Mouse (Mus musculus): Measurements from ENCODE around the gene Pde1c.
"Not testable (repeated sequence)": the region's sequence is repeated elsewhere in the genome, so short reads cannot be mapped to it uniquely, and the experiment has no call there.

Pde1c gene

DNA sequence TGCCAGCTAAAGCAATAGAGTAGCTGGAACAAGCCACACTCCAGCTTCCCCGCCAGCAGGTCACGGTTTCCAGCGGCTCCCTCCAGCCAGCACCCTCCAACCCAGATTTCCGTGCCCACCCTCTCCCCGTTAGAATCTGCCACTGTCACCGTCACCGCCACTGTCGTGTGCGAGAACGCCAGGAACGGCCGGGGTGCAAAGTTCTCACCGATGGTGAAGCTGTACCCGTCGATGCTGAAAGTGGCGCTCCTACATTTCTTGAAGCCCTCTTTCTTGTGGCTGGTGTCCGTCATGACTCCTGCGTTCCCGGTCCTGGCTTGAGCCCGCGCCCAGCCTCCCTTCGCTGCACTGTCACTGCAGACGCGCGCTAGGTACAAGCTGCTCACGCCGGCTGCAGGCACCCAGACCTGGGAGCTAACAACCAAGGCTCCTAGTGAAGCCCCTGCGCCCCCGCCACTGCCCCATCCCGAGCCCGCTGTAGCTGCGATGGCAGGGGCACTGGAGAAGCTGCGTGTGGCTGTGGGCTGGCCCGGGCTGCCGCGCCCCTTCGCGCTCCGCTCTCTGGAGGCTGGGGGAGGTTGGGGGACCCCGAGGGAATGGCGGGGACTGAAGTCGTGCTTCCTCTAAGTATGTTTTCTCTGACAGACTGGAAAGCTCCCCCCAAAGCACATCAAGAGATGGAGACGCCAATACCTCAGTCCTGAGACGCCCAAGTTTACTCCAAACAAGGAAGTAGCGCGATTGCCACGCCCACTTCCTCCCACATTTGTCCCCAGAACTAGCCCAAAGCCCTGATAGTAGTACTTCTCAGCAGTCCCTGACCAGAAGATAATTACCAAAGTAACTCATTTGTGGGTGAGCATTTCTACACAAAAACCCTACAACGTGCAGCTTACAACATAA, at the start of gene Pde1c:
TSS of gene Pde1c (minus strand) at position 634 of the 903 bp plus-strand sequence.
- peak; percentile 64 for DNase-seq

DNA sequence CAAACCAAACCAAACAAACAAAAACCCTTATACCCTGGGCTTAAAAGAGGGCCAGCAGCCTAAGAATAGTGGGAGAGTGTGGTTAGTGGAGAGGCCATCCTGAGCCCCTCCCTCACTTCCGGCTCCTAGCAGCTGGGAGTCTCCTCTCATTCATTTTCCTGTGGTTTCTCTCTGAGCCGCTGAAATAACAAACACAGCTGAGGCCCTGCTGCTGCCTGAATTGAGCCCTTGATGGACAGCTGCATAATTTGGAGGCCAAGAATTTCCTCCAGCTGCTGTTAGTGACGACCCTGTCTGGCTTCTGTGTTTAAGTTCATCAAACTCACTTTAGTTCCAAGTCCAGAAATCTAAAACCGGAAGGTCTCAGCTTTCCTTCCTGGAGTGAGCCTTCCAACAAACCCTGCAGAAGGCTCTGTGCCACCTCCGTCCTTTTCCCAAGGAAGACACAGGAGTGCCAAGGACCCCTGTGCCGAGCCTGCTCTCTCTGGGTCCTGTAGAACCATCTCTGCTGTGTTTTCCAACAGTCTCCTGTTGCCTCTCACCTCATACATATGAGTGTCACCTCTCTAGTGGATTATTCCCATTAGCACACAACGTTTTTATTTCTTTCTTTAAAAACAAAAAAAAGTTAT, 48.2 kb upstream of the Pde1c start:
- peak; percentile 16 for DNase-seq

DNA sequence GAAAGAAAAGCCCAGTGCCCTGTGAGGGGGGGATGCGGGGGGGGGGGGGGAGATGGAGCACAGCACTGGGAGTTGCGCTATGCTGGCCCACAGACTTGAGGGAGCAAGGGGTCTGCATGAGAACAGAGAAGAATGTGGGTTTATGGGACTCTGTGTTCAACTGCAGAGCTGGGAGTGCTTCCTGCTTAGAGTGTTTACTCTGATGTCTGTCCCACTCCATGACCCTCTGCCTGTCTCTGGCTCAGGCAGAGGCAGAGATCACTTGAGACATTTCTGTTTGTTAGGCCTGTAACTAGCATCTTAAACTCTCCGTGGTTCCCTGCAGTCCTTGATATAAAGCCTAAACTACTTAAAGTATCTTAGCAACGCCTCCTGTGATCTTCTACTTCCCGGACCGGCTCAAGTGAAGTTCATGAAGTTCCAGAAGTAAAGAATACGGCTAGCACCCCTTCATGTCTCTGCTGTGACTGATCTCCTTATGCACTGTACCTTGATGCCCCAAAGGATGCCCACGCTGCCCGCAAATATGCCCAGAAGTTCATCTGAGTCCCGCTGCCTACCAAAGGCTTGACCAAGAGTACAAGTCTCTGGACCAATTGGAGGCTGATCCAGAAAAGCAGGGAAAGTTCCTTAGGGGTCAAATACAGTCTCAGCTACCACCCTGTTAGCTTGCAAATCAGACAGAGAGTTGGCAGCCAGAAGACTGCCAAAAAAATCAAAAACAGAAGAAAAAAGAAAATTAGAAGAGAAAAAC, 47.5 kb upstream of the Pde1c start:
- no peak for DNase-seq

DNA sequence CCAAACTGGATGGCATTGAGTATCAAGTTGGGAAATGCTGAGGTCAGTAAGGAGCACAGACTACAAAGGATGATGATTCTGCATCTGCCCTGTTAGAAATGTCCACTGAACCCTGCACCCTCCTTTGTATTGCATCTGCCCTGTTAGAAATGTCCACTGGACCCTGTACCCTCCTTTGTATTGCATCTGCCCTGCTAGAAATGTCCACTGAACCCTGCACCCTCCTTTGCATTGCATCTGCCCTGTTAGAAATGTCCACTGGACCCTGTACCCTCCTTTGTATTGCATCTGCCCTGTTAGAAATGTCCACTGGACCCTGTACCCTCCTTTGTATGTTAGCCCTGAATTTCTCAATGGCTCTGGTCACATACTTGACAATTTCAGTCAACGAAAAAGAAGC, 40.6 kb upstream of the Pde1c start:
- DNase-seq = not testable (repeated sequence)

DNA sequence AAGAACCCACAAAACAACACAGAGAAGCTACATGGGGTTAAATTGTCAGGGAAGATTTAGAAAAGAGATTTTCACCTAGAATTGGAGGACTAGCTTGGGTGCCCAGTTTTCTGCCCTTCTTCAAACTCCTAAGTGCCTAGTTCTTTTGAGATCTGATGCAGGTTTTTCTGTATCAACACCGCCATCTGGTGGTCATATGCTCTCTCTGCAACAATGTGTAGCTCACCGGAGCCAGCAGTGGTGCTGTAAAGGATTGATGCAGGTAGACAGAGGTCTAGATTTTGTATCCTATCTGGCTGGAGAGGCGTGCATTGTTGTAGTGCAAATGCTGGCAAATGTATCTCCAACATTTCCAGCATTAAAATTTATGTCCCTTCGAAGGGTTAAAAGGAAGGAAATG, 39.4 kb upstream of the Pde1c start:
- DNase-seq = peak; percentile 63

DNA sequence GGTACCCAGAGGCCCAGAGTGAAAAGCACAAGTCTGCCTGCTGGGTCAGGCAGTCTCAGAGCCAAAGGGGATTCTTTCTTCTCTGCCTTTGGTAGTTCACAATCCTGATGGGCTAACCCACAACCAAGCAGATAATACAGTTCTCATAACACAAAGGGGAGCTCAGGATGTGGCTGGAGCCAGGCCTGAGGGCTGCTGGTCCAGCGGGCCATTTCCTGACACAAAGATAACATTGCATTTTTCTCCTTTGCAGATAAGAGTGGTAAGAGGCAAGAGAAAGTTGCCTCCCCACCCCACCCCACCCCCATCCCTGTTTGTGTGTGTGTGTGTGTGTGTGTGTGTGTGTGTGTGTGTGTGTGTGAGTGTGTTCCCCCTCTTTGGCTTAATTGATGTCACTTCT, 10.7 kb upstream of the Pde1c start:
- no peak for DNase-seq

DNA sequence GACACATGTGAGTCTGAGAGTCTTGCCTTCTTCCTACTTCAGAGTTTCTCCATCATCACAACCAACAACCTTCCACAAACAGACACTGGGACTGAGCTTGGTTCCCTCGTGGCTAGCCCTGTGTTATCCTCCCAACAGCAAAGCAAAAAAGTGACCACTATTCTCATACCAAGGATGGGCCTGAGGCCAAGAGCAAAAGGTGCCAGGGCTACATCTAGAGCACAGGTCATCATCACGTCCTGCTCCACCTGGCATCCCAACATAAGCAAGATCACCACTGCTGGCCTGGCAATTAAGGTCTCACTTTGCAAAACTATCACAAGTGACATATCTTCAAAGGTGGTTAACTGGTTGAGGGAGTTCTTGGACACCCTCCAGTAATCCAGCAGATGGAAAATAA, 8.0 kb downstream of the Pde1c start:
- no peak for DNase-seq

DNA sequence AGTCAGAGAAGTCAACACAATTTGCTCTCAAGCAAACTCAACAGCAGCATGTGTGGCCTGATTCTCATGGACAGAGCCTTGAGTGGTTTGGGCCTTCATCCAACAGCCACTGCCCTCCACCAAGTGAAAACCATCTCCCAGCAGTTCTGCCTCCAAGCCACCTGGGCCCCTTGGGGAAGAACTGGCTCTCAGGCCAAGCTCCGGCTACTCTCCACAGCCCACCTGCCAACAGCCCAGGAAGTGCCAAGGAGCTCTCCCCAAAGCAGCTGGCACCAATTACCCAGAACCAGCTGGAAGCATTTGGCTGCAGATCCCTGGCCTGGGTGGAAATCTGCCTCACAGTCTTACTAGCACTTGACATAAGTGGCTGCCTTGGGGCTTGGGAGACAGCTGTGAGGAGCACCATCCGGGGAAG, 8.4 kb downstream of the Pde1c start:
- DNase-seq = no peak

DNA sequence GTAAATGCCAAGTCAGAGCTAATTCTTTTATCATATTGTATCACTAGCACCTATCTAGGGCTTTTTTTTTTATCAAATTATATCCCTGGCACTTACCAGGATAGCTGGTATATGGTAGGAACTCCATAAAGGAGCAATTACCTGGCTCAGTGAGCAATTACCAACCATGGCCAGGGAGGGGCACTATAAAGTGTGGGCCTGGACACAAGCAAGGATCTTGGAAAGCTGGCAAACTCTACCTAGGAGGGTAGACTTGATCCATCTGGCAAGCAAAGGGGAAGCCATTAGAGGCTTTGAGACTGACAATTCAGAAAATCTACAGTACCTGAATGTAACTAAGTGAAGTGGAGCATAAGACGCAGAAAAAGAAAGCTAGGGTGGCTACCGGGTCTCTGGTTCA, 10.2 kb downstream of the Pde1c start:
- DNase-seq = no peak

DNA sequence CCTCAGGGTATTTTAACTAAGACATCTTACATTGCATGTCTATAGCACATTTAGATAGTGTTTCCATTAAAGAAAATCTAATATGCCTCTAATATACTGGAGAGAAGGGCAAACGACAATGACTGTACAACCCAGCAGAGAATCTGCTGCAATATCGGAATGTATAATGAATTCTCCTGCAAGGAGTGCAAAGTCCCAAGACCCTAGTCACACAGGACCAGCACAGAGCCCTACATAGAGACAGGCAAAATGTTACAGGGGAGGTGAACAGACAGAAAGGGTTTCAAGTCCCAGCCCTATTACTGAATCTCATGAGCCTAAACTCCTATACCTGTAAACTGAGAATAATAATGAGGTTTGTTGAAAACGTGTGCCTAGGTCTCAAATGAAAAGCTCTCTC, 13.1 kb downstream of the Pde1c start:
- no peak for DNase-seq

DNA sequence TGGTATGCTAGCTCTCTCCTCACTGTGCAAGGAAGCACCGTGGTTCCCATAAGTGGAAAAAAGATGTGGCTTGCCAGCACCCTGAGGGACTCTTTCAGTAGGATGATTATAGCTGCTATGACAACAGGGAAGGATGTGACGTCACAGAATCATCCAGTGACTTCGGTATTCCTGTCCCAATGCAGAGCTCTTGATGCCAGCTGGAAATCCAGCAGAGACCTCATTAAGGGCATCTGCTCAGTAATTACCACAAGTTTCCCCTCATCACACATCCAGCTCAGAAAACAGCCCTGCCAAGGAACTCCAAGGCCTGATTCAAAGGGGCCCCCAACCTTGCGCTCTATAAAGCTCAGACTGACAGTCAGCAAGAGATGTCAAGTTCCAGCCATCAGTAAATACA, 13.5 kb downstream of the Pde1c start:
- DNase-seq = no peak

DNA sequence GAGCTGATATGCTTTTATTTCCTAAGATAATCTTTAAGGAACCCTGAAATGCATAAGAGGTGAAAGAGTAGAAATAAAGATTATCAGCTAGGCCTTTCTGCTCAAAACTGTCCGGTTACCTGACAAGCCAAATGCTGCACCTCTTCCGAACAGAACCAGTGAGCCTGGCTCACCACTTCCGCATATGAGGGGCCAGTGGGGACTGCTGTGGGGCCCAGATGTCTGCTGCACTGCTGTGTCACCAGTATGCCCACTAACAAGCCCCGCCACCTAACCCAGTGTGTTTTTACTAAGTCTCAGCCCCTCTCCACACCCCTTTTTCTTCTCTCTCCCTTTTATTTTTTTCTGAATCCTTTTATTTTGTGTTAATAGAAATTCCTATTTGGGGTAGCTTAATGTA, 17.9 kb downstream of the Pde1c start:
- no peak for DNase-seq

DNA sequence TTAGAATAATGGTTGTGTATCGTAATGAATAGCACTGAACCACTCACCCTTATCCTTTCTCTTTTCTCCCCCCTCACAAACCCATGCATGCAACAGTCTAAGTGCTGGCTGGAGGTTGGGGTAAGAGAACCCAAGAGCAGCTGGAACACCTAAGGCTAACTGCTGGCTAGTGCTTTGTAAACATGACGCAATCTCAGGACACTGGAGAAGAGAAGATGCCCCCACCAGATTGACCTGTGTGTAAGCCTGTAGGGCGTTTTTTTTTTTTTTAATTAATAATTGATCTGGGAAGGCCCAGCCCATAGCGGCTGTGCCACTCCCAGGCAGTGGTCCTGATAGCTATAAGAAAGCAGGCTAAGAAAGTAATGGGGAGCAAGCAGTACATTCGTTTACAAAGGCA, 28.7 kb downstream of the Pde1c start:
- DNase-seq = no peak

DNA sequence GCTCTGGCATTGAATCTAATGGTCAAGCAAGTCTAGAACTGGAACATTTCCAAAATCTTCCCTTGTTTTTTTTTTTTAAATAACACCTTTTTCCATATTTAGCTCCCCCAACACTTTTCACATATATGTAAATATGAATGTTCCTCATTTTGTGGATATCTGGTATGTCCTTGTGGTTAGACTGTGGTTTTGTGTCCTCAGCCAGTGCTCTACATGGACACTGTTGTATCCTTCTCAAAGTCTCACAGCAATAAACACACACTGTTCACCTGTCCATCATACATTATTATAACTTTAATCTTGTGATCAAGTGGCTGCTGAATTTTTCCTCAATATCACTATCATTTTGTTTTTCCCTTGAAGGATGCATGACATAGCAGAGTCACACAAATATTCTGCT, 34.2 kb downstream of the Pde1c start:
- no peak for DNase-seq

DNA sequence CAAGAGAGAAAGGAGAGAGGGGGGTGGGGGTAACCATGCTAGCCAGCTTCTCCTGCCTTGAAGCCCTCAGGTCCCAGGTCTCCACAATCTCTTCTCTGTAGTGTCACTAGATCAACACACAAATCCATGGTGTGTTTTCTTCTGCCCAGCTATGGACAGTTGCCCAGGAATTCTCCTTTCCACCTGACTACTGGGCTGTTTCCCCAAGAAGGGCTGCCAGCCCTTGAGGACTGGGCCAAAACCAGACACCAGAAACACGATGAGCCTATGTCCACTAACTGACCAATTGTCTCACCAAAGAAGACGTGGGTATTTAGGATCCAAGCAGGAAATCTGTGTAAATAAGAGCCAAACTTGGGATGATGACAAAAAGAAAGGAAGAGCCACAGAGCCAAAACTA, 36.6 kb downstream of the Pde1c start:
- no peak for DNase-seq

DNA sequence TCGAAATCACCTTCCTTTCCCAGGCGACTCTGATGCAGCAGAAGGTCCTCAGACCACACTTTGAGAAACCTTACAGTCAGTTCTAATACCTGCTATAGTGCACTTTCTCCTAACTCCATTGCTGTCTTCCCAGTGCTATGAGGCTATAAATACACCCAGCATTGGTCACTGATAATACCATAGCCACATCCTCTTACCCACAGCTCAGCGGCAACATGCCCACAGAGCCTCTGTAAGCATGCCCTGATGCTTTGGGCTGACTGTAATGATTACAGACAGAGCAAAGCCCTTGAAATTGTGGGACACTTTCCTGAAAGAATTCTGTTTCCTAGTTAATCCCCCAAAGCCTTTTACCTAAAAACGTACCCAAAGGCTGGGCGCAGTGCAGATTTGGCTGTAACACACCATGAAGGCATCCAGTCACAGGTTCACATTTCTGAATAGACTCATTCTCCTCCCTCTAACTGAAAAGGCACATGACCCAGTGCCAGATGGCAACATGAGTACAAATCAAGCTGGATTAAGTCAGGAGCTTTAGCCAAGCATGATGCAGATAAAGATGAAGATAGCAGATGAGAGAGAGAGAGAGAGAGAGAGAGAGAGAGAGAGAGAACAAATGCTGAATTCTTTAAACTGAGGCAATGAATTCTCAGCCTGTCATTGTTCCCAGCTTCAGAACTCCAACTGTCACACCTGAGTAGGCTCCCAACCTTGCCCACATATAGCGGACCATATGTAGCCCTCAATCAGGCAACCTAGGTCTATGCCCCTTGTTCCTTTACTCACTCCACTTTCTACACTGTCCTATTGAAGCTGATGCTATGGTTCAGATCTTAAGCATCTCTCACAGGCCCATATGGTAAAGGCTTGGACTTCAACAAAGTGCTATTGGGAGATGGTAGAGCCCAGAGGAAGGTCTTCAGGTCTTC, 44.7 kb downstream of the Pde1c start:
- no peak for DNase-seq

DNA sequence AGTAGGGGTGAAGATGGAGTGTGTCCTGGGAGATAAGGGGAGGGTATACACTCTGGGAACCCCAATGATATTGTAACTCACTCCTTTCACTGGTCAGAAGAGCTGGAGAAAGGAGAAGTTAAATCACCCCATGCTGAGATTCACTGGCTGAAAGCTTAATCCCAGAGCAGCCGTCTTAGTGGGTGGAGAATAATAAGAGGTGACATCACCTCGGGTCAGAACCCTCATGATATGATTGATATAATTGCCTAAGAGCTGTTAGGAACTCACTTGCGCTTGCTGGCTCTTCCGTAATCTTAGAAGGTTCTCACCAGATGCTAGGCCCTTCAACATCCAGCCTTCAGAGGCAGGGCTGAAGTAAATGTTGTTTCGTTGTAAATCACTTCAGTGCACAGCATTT, 79.7 kb downstream of the Pde1c start:
- no peak for DNase-seq

DNA sequence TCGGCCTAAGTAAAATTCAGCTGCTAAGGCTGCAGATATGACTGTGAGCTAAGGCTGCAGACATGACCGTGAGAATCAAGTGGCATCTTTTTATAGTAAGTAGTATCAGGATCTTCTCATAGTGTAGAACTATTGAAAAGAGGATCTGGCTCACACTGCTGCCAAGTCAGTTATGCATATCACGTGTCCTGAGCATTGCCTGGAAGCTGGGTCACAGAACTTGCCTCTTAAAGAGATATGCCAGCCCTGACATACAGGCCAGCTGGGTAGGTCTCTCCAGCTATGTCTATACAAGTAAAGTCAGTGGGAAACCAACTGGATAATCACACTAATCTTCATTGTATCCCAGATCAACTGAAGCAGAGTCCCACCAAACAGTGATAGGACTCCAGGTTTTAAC, 83.8 kb downstream of the Pde1c start:
- no peak for DNase-seq

DNA sequence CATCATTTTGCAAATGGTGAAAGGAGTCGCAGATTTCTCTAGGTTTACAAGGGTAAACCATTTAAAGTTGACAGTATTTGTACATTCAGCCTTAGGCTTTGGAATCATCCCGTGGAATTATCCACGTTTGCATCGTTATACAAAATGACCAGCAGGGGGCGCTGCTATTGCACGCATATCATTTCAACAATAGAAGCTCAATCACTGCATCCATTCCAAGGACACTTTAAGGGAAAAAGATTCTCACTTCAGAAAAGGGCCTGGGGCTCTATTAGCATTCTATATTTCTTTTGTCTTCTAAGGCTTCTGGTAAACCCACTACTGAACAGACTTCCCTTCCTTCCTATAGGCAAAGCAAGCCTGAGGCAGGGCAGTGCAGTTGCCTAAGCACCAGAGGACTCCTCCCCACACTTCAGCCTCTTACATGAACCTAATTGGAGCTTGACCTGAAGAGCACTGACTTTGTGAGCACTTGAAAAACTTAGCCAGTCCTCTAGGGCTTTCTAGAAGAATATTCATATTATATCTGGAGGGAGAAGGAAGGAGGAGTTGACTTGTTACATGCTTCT, 87.9 kb downstream of the Pde1c start:
- peak; percentile 58 for DNase-seq

DNA sequence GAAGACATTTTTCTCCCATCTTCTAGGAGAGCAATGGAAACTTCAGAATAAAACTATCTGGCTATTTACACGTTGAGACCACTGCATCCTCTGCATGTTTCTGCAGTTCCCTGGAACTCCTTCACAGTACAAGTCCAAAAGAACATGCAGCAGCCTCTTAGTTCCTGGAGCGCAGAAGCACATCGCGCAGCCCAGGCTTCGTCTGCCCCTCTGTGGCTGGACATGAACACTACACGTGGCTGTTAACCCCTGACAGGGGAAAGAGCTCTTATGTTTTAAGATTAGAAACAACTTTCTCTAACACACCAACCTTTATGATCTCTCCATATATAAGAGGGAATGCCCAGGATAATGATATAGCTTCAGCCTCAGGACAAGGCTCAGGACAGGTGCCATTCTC, 92.3 kb downstream of the Pde1c start:
- no peak for DNase-seq

DNA sequence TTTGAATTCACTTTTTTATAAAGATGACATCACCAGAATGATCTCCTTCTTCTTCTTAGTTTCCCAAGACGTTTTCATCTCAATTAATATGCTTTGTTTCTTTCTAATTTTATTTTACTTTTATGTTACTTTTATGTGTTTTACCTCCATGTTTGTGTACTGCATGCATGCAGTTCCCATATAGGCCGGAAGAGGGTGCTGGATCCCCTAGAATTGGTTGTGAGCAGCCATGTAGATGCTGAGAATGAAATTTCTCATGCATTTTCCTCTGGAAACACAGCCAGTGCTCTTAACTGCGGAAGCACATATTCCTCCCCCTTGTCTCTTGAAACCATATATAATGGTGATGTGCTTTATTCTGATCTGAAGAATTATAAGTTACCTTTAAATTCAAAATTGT, 110.8 kb downstream of the Pde1c start:
- DNase-seq = peak; percentile 55

DNA sequence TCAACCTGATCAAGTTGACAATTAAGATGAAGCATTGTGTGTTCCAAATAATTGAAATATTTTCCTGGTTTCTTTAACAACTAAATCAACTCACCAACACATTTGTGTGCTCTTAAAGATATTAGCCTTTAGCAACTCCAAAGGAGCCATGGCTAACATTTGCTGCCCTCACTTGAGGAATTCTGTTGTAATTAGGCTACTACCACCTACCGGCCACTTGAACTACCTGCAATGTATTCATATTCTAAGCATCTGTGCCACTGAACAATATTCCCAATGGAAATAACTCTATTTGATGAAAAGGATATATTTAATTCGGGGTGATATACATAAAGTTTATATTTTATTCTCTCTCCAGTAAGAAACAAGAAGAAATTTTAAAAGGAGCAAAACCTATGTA, 121.0 kb downstream of the Pde1c start:
- DNase-seq = no peak

All from thymus, postnatal 4 days (tissue).